Comparison of ENCODE assay signal across 16 mouse cellular contexts in genomic region chr17:25398520-25398838, GRCm38 (mm10). TPM values are rescaled to one million over a fixed set of nuclear protein-coding genes. Genes with fewer than 3 reads are reported as not detected.
DNase-seq lines count a peak whose midpoint lies in the region; ATAC-seq and TF ChIP-seq lines count a peak whose summit lies in the region.
"Had no signal": no experiment of that assay in that cellular context is flagged by ENCODE, and none has a peak within 500 bp of the region (broad histone marks: within the 10 kb centered on the region; RNA-seq: fewer than 3 reads in every experiment).

No protein-coding gene starts in this region.

- no peak for DNase-seq in heart, adult 18-20 months
- DNase-seq in stomach, postnatal 0 days (ENCODE audit: low spot score), result no peak
- no peak for DNase-seq in limb, embryonic 10.5 days (ENCODE audit: low spot score)
- no peak for DNase-seq in yolk sac, embryonic 10.5 days (ENCODE audit: low spot score)
- no peak for DNase-seq in urinary bladder, postnatal 10 days (ENCODE audit: low spot score)
- no peak for DNase-seq in adrenal gland, adult 8-10 months

- no peaks in the 10 kb centered on the region for H3K27me3 ChIP-seq in heart, embryonic 11.5 days (ENCODE audit: control insufficient read depth, insufficient read depth, low read length)
- no peaks in the 10 kb centered on the region for H3K27me3 ChIP-seq in stomach, embryonic 15.5 days (replicated peaks)
- no peaks in the 10 kb centered on the region for H3K27me3 ChIP-seq in stomach, postnatal 0 days (ENCODE audit: control insufficient read depth, insufficient read depth, low read length)
- peaks cover 18% of the 10 kb centered on the region for H3K27me3 ChIP-seq in limb, embryonic 10.5 days (ENCODE audit: low read depth, poor library complexity, severe bottlenecking)
- H3K27me3 ChIP-seq: embryonic facial prominence, embryonic 12.5 days had no signal

- no peak overlapping the region for H3K27ac ChIP-seq in heart, embryonic 11.5 days (ENCODE audit: low read depth, low read length)
- H3K27ac ChIP-seq in stomach, embryonic 15.5 days, result no peak overlapping the region
- H3K27ac ChIP-seq in stomach, postnatal 0 days (replicated peaks), result no peak overlapping the region
- H3K27ac ChIP-seq in limb, embryonic 10.5 days, result peak overlapping the region; percentile 31; the same call in 1 of the 2 replicates
- H3K27ac ChIP-seq: embryonic facial prominence, embryonic 12.5 days had no signal

- ATAC-seq in heart, embryonic 11.5 days (replicated peaks; ENCODE audit: insufficient number of reproducible peaks, low FRiP score, low TSS enrichment), result no peak
- ATAC-seq in stomach, embryonic 15.5 days (ENCODE audit: insufficient read depth, low FRiP score, low read depth), result peak; percentile 23; the same call in 1 of the 2 replicates
- no peak; the same call in 1 of the 2 replicates for ATAC-seq in stomach, postnatal 0 days (ENCODE audit: low FRiP score, low TSS enrichment)

- H3K36me3 ChIP-seq in heart, embryonic 11.5 days (ENCODE audit: control insufficient read depth, insufficient read depth, low read length), result no peaks in the 10 kb centered on the region; the same call in 1 of the 2 replicates
- H3K36me3 ChIP-seq in stomach, embryonic 15.5 days, result no peaks in the 10 kb centered on the region
- no peaks in the 10 kb centered on the region; the same call in 1 of the 2 replicates for H3K36me3 ChIP-seq in stomach, postnatal 0 days (ENCODE audit: control insufficient read depth, insufficient read depth, low read length)
- H3K36me3 ChIP-seq in limb, embryonic 10.5 days, result peaks cover 5% of the 10 kb centered on the region; the same call in 1 of the 2 replicates

- H3K4me2 ChIP-seq in heart, embryonic 11.5 days, result no peak overlapping the region
- no peak overlapping the region for H3K4me2 ChIP-seq in stomach, embryonic 15.5 days
- H3K4me2 ChIP-seq in stomach, postnatal 0 days (replicated peaks; ENCODE audit: low read depth), result no peak overlapping the region
- H3K4me2 ChIP-seq: embryonic facial prominence, embryonic 12.5 days had no signal

- no peaks in the 10 kb centered on the region for H3K9me3 ChIP-seq in heart, embryonic 11.5 days (replicated peaks; ENCODE audit: control insufficient read depth, low read length)
- no peaks in the 10 kb centered on the region for H3K9me3 ChIP-seq in stomach, embryonic 15.5 days
- no peaks in the 10 kb centered on the region for H3K9me3 ChIP-seq in stomach, postnatal 0 days (ENCODE audit: control insufficient read depth, low read length)
- H3K9me3 ChIP-seq in limb, embryonic 10.5 days (replicated peaks), result no peaks in the 10 kb centered on the region
- H3K9me3 ChIP-seq: embryonic facial prominence, embryonic 12.5 days had no signal

- H3K4me1 ChIP-seq in heart, embryonic 11.5 days (ENCODE audit: control insufficient read depth, insufficient read depth, low read length), result peaks cover 24% of the 10 kb centered on the region
- H3K4me1 ChIP-seq in stomach, embryonic 15.5 days, result no peaks in the 10 kb centered on the region
- no peaks in the 10 kb centered on the region for H3K4me1 ChIP-seq in stomach, postnatal 0 days (replicated peaks; ENCODE audit: control insufficient read depth, insufficient read depth)
- peaks cover 40% of the 10 kb centered on the region for H3K4me1 ChIP-seq in limb, embryonic 10.5 days

- TF ChIP-seq CTCF in stomach, postnatal 0 days (IDR thresholded peaks at IDR 0.05; ENCODE audit: low read depth), result no peak

- no peak for TF ChIP-seq EP300 in stomach, postnatal 0 days (optimal IDR thresholded peaks at IDR 0.05)

- 64% methylated on average over 13 of the region's 13 CpGs for WGBS in heart, embryonic 11.5 days (ENCODE audit: insufficient replicate concordance)
- WGBS in stomach, embryonic 15.5 days, result 74% methylated on average over 13 of the region's 13 CpGs
- 77% methylated on average over 13 of the region's 13 CpGs for WGBS in stomach, postnatal 0 days
- WGBS in limb, embryonic 10.5 days, result 43% methylated on average over 13 of the region's 13 CpGs

- 0 out of 2 replicates have a peak overlapping the region, but pooled peaks have one; percentile 10 for H3K9ac ChIP-seq in heart, embryonic 11.5 days (ENCODE audit: low read depth, low read length)
- H3K9ac ChIP-seq in stomach, embryonic 15.5 days, result no peak overlapping the region
- no peak overlapping the region for H3K9ac ChIP-seq in stomach, postnatal 0 days (ENCODE audit: low read length)
- H3K9ac ChIP-seq: embryonic facial prominence, embryonic 12.5 days had no signal

- H3K4me3 ChIP-seq in heart, embryonic 11.5 days (ENCODE audit: low read depth, low read length), result no peak overlapping the region
- H3K4me3 ChIP-seq in stomach, embryonic 15.5 days (replicated peaks), result no peak overlapping the region
- no peak overlapping the region for H3K4me3 ChIP-seq in stomach, postnatal 0 days (ENCODE audit: low read depth, low read length)
- no peak overlapping the region for H3K4me3 ChIP-seq in limb, embryonic 10.5 days
- H3K4me3 ChIP-seq: embryonic facial prominence, embryonic 12.5 days had no signal

RNA-seq across cellular contexts. Expression of gene Tpsg1, which starts 29.4 kb away (rescaled TPM):
- polyA plus RNA-seq in heart, embryonic 11.5 days (2014; fragmentation: Nextera tagmentation; extraction: Ambion mirVana), result 0.69 and 1.6 TPM in 2 replicates
- not detected for total RNA-seq in heart, adult 18-20 months (2021)
- polyA plus RNA-seq in stomach, embryonic 15.5 days (2015; fragmentation: Nextera tagmentation; extraction: Ambion mirVana), result 3.5 and 4.7 TPM in 2 replicates
- polyA plus RNA-seq in stomach, postnatal 0 days (2015; fragmentation: Nextera tagmentation; extraction: Ambion mirVana), result 0.16 and 0.27 TPM in 2 replicates
- not detected in 2 replicates for polyA plus RNA-seq in limb, embryonic 10.5 days (2016; fragmentation: Nextera tagmentation; extraction: Ambion mirVana)
- not detected for total RNA-seq in adrenal gland, adult 8-10 months (2022)

RNA-seq across cellular contexts. Expression of gene Tpsb2, which starts 32.4 kb away (rescaled TPM):
- not detected in 2 replicates for polyA plus RNA-seq in heart, embryonic 11.5 days (2014; fragmentation: Nextera tagmentation; extraction: Ambion mirVana)
- total RNA-seq in heart, adult 18-20 months (2021), result 1 to 10 TPM; 2.0 to 2.6 TPM
- 10.4 and 14.3 TPM in 2 replicates for polyA plus RNA-seq in stomach, embryonic 15.5 days (2015; fragmentation: Nextera tagmentation; extraction: Ambion mirVana)
- 18.1 and 18.5 TPM in 2 replicates for polyA plus RNA-seq in stomach, postnatal 0 days (2015; fragmentation: Nextera tagmentation; extraction: Ambion mirVana)
- polyA plus RNA-seq in limb, embryonic 10.5 days (2016; fragmentation: Nextera tagmentation; extraction: Ambion mirVana), result not detected in 2 replicates
- total RNA-seq in adrenal gland, adult 8-10 months (2022), result 1 to 10 TPM; 1.9 to 4.4 (median 2.4) TPM
- polyA plus RNA-seq: embryonic facial prominence, embryonic 12.5 days; limb, embryonic 11.5 days; small intestine, adult 2 months had no signal

RNA-seq across cellular contexts. Expression of gene Cacna1h, which starts 35.1 kb away (rescaled TPM):
- 10.3 and 10.6 TPM in 2 replicates for polyA plus RNA-seq in heart, embryonic 11.5 days (2014; fragmentation: Nextera tagmentation; extraction: Ambion mirVana)
- total RNA-seq in heart, adult 18-20 months (2021), result 1 to 10 TPM; 6.1 to 6.7 TPM
- 5.1 and 5.6 TPM in 2 replicates for polyA plus RNA-seq in stomach, embryonic 15.5 days (2015; fragmentation: Nextera tagmentation; extraction: Ambion mirVana)
- 1.5 and 1.7 TPM in 2 replicates for polyA plus RNA-seq in stomach, postnatal 0 days (2015; fragmentation: Nextera tagmentation; extraction: Ambion mirVana)
- polyA plus RNA-seq in limb, embryonic 10.5 days (2016; fragmentation: Nextera tagmentation; extraction: Ambion mirVana), result 1.8 and 3.2 TPM in 2 replicates
- 100 to 1,000 TPM; 117 to 206 (median 157) TPM for total RNA-seq in adrenal gland, adult 8-10 months (2022)

RNA-seq across cellular contexts. Expression of gene Tpsab1, which starts 53.1 kb away (rescaled TPM):
- not detected in 2 replicates for polyA plus RNA-seq in heart, embryonic 11.5 days (2014; fragmentation: Nextera tagmentation; extraction: Ambion mirVana)
- total RNA-seq in heart, adult 18-20 months (2021), result under 1 TPM; 0.37 to 0.62 TPM
- 0.24 and 0.64 TPM in 2 replicates for polyA plus RNA-seq in stomach, embryonic 15.5 days (2015; fragmentation: Nextera tagmentation; extraction: Ambion mirVana)
- 0.62 and 0.75 TPM in 2 replicates for polyA plus RNA-seq in stomach, postnatal 0 days (2015; fragmentation: Nextera tagmentation; extraction: Ambion mirVana)
- polyA plus RNA-seq in limb, embryonic 10.5 days (2016; fragmentation: Nextera tagmentation; extraction: Ambion mirVana), result not detected in 2 replicates
- total RNA-seq in adrenal gland, adult 8-10 months (2022), result 1 to 10 TPM in 1 of 4 experiments, under 1 TPM in 2, not detected in 1; 0.43 to 1.1 (median 0.59) TPM
- polyA plus RNA-seq: embryonic facial prominence, embryonic 12.5 days; large intestine, adult 2 months; limb, embryonic 11.5 days; liver, embryonic 16.5 days; small intestine, adult 2 months had no signal

RNA-seq across cellular contexts. Expression of gene Tekt4, which starts 55.9 kb away (rescaled TPM):
- 0.97 and 1.2 TPM in 2 replicates for polyA plus RNA-seq in heart, embryonic 11.5 days (2014; fragmentation: Nextera tagmentation; extraction: Ambion mirVana)
- under 1 TPM in 1 of 2 experiments, not detected in 1; 0.67 TPM for total RNA-seq in heart, adult 18-20 months (2021)
- polyA plus RNA-seq in stomach, embryonic 15.5 days (2015; fragmentation: Nextera tagmentation; extraction: Ambion mirVana), result 0.12 and 0.31 TPM in 2 replicates
- polyA plus RNA-seq in stomach, postnatal 0 days (2015; fragmentation: Nextera tagmentation; extraction: Ambion mirVana), result 0.06 TPM in 1 of 2 replicates, not detected in the other
- not detected in 2 replicates for polyA plus RNA-seq in limb, embryonic 10.5 days (2016; fragmentation: Nextera tagmentation; extraction: Ambion mirVana)
- total RNA-seq in adrenal gland, adult 8-10 months (2022), result under 1 TPM in 2 of 4 experiments, not detected in 2; 0.23 to 0.45 TPM
- total RNA-seq: adrenal gland, adult 18-20 months; gastrocnemius, postnatal 36 days had no signal
- polyA plus RNA-seq: large intestine, adult 2 months; limb, embryonic 11.5 days; small intestine, adult 2 months; stomach, embryonic 16.5 days had no signal

Comparison
In these comparisons a context has a peak if more than half of its experiments do, and no peak if none do; other contexts are left out.
1. RNA of gene Tpsb2, which starts 32.4 kb away (polyA plus RNA-seq): 18.1 to 18.5 TPM in stomach, postnatal 0 days and 10.4 to 14.3 TPM in stomach, embryonic 15.5 days; not detected in heart, embryonic 11.5 days and not detected in limb, embryonic 10.5 days; every median in the first group is over 10 times any median in the second.